Mouse (Mus musculus) hematopoietic stem cell, adult 5-6 weeks (primary cell): ENCODE data around the gene Dera. TPM values are rescaled to one million over a fixed set of nuclear protein-coding genes. Genes with fewer than 3 reads are reported as not detected.

Experiments used
- ATAC-seq, 2 experiments: fragments of 125-278 bp in 1 of 2; replicated peaks in 1 of 2; 2 replicates each; pipeline ENCODE4 v1.8.0; 2016 to 2017; ENCODE audit warnings: inconsistent platforms in 2 of 2, mild to moderate bottlenecking in 2 of 2, moderate number of reproducible peaks in 2 of 2, low read depth in 1 of 2, moderate TSS enrichment in 1 of 2; ENCODE audit not compliant: low FRiP score in 2 of 2, poor library complexity in 2 of 2, severe bottlenecking in 2 of 2, insufficient read depth in 1 of 2, low TSS enrichment in 1 of 2
- total RNA-seq: library from RNA; stranded (forward); fragments of 172-1452, 232-1000 nt; gene quantifications from 2 replicates; pipeline ENCODE4 v1.2.3, GENCODE M21; 2017

Gene Dera
- total RNA-seq, 1 experiment from 2014 or later: 45.7 TPM

GRCm38 (mm10) chr6:137829056-137829776, 74.9 kb downstream of the Dera start:
- ATAC-seq: no peak

GRCm38 (mm10) chr6:137836799-137837198, 82.5 kb downstream of the Dera start:
- ATAC-seq: peak in 1 of 2 experiments; percentile 39; a peak in 1 of 4 replicates

GRCm38 (mm10) chr6:137843337-137843736, 89.0 kb downstream of the Dera start:
- ATAC-seq: no peak

GRCm38 (mm10) chr6:137857198-137858194, 103.2 kb downstream of the Dera start:
- ATAC-seq: no peak

- no peak for ATAC-seq
Observed at GRCm38 (mm10) chr6:137869903-137870580, 115.7 kb downstream of the Dera start.

- ATAC-seq: no peak
Observed at GRCm38 (mm10) chr6:137870667-137871066, 116.3 kb downstream of the Dera start.

GRCm38 (mm10) chr6:137872055-137872735, 117.8 kb downstream of the Dera start:
- peak; percentile 90 to 96 for ATAC-seq

GRCm38 (mm10) chr6:137874471-137875244, 120.3 kb downstream of the Dera start:
- no peak for ATAC-seq

GRCm38 (mm10) chr6:137885644-137886043, 131.3 kb downstream of the Dera start:
- ATAC-seq: peak in 1 of 2 experiments; percentile 45; a peak in 1 of 4 replicates

GRCm38 (mm10) chr6:137886210-137886979, 132.0 kb downstream of the Dera start:
- no peak for ATAC-seq

- no peak for ATAC-seq
Observed at GRCm38 (mm10) chr6:137887258-137887657, 132.9 kb downstream of the Dera start.

- no peak for ATAC-seq
Observed at GRCm38 (mm10) chr6:137897671-137898070, 143.3 kb downstream of the Dera start.

GRCm38 (mm10) chr6:137901255-137901654, 146.9 kb downstream of the Dera start:
- ATAC-seq: no peak
